Comparison of ENCODE assay signal across 8 mouse cellular contexts in genomic region chr17:24250988-24251319, GRCm38 (mm10). TPM values are rescaled to one million over a fixed set of nuclear protein-coding genes. Genes with fewer than 3 reads are reported as not detected.
DNase-seq lines count a peak whose midpoint lies in the region; ATAC-seq and TF ChIP-seq lines count a peak whose summit lies in the region.

No protein-coding gene starts in this region.

- no peak for TF ChIP-seq CTCF in lung, adult 2 months (IDR thresholded peaks at IDR 0.05; ENCODE audit: insufficient read depth, low read length)

- no peaks in the 10 kb centered on the region for H3K27me3 ChIP-seq in embryonic facial prominence, embryonic 13.5 days
- no peaks in the 10 kb centered on the region for H3K27me3 ChIP-seq in intestine, embryonic 15.5 days (replicated peaks)
- H3K27me3 ChIP-seq in neural tube, embryonic 12.5 days (replicated peaks): no peaks in the 10 kb centered on the region

- H3K27ac ChIP-seq in embryonic facial prominence, embryonic 13.5 days: peak overlapping the region; percentile 75
- H3K27ac ChIP-seq in intestine, embryonic 15.5 days: peak overlapping the region; percentile 72
- no peak overlapping the region for H3K27ac ChIP-seq in neural tube, embryonic 12.5 days

- no peak for DNase-seq in lung, adult 2 months
- DNase-seq in lung, postnatal 4 days: no peak
- DNase-seq in frontal cortex, postnatal 10 days (ENCODE audit: low spot score in 2 of 2): no peak
- no peak for DNase-seq in adrenal gland, postnatal 10 days
- no peak for DNase-seq in cerebellum, postnatal 4 days (ENCODE audit: low spot score in 2 of 2)

- no peak for ATAC-seq in embryonic facial prominence, embryonic 13.5 days (ENCODE audit: insufficient number of reproducible peaks, insufficient read depth, low FRiP score, low TSS enrichment, low read depth)
- ATAC-seq in intestine, embryonic 15.5 days: peak; percentile 9
- ATAC-seq in neural tube, embryonic 12.5 days (ENCODE audit: low FRiP score, low read depth): no peak

- TF ChIP-seq POLR2A in lung, adult 2 months (IDR thresholded peaks at IDR 0.05; ENCODE audit: borderline replicate concordance, extremely low read depth, low read depth, low read length): no peak

- H3K4me2 ChIP-seq in embryonic facial prominence, embryonic 13.5 days: peak overlapping the region; percentile 79
- peak overlapping the region; percentile 58 for H3K4me2 ChIP-seq in intestine, embryonic 15.5 days (replicated peaks)
- H3K4me2 ChIP-seq in neural tube, embryonic 12.5 days (replicated peaks): peak overlapping the region; percentile 73

- H3K4me3 ChIP-seq in lung, adult 2 months (replicated peaks; ENCODE audit: extremely low read depth, low read depth, low read length): peak overlapping the region; percentile 68
- peak overlapping the region; percentile 74 for H3K4me3 ChIP-seq in embryonic facial prominence, embryonic 13.5 days
- H3K4me3 ChIP-seq in intestine, embryonic 15.5 days (replicated peaks): peak overlapping the region; percentile 89
- peak overlapping the region; percentile 61 for H3K4me3 ChIP-seq in neural tube, embryonic 12.5 days

- peak overlapping the region; percentile 89 for H3K9ac ChIP-seq in embryonic facial prominence, embryonic 13.5 days
- H3K9ac ChIP-seq in intestine, embryonic 15.5 days: peak overlapping the region; percentile 83
- H3K9ac ChIP-seq in neural tube, embryonic 12.5 days: peak overlapping the region; percentile 72

- no peaks in the 10 kb centered on the region for H3K9me3 ChIP-seq in embryonic facial prominence, embryonic 13.5 days
- H3K9me3 ChIP-seq in intestine, embryonic 15.5 days: peaks cover 3% of the 10 kb centered on the region; the same call in 1 of the 2 replicates
- H3K9me3 ChIP-seq in neural tube, embryonic 12.5 days: no peaks in the 10 kb centered on the region

- peaks cover 3% of the 10 kb centered on the region for H3K4me1 ChIP-seq in lung, adult 2 months (ENCODE audit: control insufficient read depth, insufficient read depth, low read length)
- H3K4me1 ChIP-seq in embryonic facial prominence, embryonic 13.5 days: peaks cover 14% of the 10 kb centered on the region
- peaks cover 10% of the 10 kb centered on the region for H3K4me1 ChIP-seq in intestine, embryonic 15.5 days (replicated peaks)
- H3K4me1 ChIP-seq in neural tube, embryonic 12.5 days: peaks cover 12% of the 10 kb centered on the region

- WGBS in lung, adult 2 months: under 1% methylated on average over 32 of the region's 32 CpGs
- under 1% methylated on average over 32 of the region's 32 CpGs for WGBS in embryonic facial prominence, embryonic 13.5 days
- WGBS in intestine, embryonic 15.5 days: 0% methylated on average over 32 of the region's 32 CpGs
- WGBS in neural tube, embryonic 12.5 days: under 1% methylated on average over 32 of the region's 32 CpGs

- H3K36me3 ChIP-seq in embryonic facial prominence, embryonic 13.5 days: peaks cover 25% of the 10 kb centered on the region
- H3K36me3 ChIP-seq in intestine, embryonic 15.5 days: peaks cover 16% of the 10 kb centered on the region; the same call in 1 of the 2 replicates
- H3K36me3 ChIP-seq in neural tube, embryonic 12.5 days: peaks cover 25% of the 10 kb centered on the region

RNA-seq across cellular contexts. Expression of gene Ccnf, which starts 0.3 kb away (rescaled TPM):
- 1.3 and 2.9 TPM in 2 replicates for polyA plus RNA-seq in lung, adult 2 months (2012; rRNA removed)
- polyA plus RNA-seq in embryonic facial prominence, embryonic 13.5 days (2015; fragmentation: Nextera tagmentation; extraction: Ambion mirVana): 61.9 and 63.1 TPM in 2 replicates
- 50.1 and 51.9 TPM in 2 replicates for polyA plus RNA-seq in intestine, embryonic 15.5 days (2015; fragmentation: Nextera tagmentation; extraction: Ambion mirVana)
- polyA plus RNA-seq in neural tube, embryonic 12.5 days (2016; fragmentation: Nextera tagmentation; extraction: Ambion mirVana): 53.5 and 54.8 TPM in 2 replicates
- total RNA-seq in adrenal gland, postnatal 10 days (2021): 10 to 100 TPM in 1 of 2 experiments, 1 to 10 TPM in 1; 10.0 to 15.9 TPM

RNA-seq across cellular contexts. Expression of gene Tedc2, which starts 30.3 kb away (rescaled TPM):
- polyA plus RNA-seq in lung, adult 2 months (2012; rRNA removed): 7.7 and 12.7 TPM in 2 replicates
- 15.7 and 16.3 TPM in 2 replicates for polyA plus RNA-seq in embryonic facial prominence, embryonic 13.5 days (2015; fragmentation: Nextera tagmentation; extraction: Ambion mirVana)
- 9.9 and 10.1 TPM in 2 replicates for polyA plus RNA-seq in intestine, embryonic 15.5 days (2015; fragmentation: Nextera tagmentation; extraction: Ambion mirVana)
- polyA plus RNA-seq in neural tube, embryonic 12.5 days (2016; fragmentation: Nextera tagmentation; extraction: Ambion mirVana): 13.5 and 14.2 TPM in 2 replicates
- 1 to 10 TPM; 7.2 to 9.8 TPM for total RNA-seq in adrenal gland, postnatal 10 days (2021)

RNA-seq across cellular contexts. Expression of gene Ntn3, which starts 41.6 kb away (rescaled TPM):
- 8.2 and 10.4 TPM in 2 replicates for polyA plus RNA-seq in lung, adult 2 months (2012; rRNA removed)
- polyA plus RNA-seq in embryonic facial prominence, embryonic 13.5 days (2015; fragmentation: Nextera tagmentation; extraction: Ambion mirVana): 13.0 and 14.0 TPM in 2 replicates
- 5.9 and 6.2 TPM in 2 replicates for polyA plus RNA-seq in intestine, embryonic 15.5 days (2015; fragmentation: Nextera tagmentation; extraction: Ambion mirVana)
- polyA plus RNA-seq in neural tube, embryonic 12.5 days (2016; fragmentation: Nextera tagmentation; extraction: Ambion mirVana): 9.0 and 10.6 TPM in 2 replicates
- 1 to 10 TPM; 3.1 to 4.2 TPM for total RNA-seq in adrenal gland, postnatal 10 days (2021)

RNA-seq across cellular contexts. Expression of gene Tbc1d24, which starts 45.6 kb away (rescaled TPM):
- 13.9 and 30.2 TPM in 2 replicates for polyA plus RNA-seq in lung, adult 2 months (2012; rRNA removed)
- 10.2 and 10.3 TPM in 2 replicates for polyA plus RNA-seq in embryonic facial prominence, embryonic 13.5 days (2015; fragmentation: Nextera tagmentation; extraction: Ambion mirVana)
- polyA plus RNA-seq in intestine, embryonic 15.5 days (2015; fragmentation: Nextera tagmentation; extraction: Ambion mirVana): 4.7 and 5.9 TPM in 2 replicates
- 12.4 and 13.0 TPM in 2 replicates for polyA plus RNA-seq in neural tube, embryonic 12.5 days (2016; fragmentation: Nextera tagmentation; extraction: Ambion mirVana)
- total RNA-seq in adrenal gland, postnatal 10 days (2021): 10 to 100 TPM; 12.0 to 16.4 TPM

Comparison
In these comparisons a context has a peak if more than half of its experiments do, and no peak if none do; other contexts are left out.
1. RNA of gene Ccnf, which starts 0.3 kb away (polyA plus RNA-seq): 61.9 to 63.1 TPM in embryonic facial prominence, embryonic 13.5 days, 53.5 to 54.8 TPM in neural tube, embryonic 12.5 days and 50.1 to 51.9 TPM in intestine, embryonic 15.5 days; 1.3 to 2.9 TPM in lung, adult 2 months; every median in the first group is over 10 times any median in the second.
2. Peak in every context shown above with its lines, with median percentiles within 50 percentile points of each other: H3K4me3 ChIP-seq, H3K4me2 ChIP-seq and H3K9ac ChIP-seq.